Mouse (Mus musculus) embryonic facial prominence, embryonic 15.5 days (tissue): ENCODE results near the gene Mfsd14a. TPM values are rescaled to one million over a fixed set of nuclear protein-coding genes. Genes with fewer than 3 reads are reported as not detected.

ENCODE experiments used
- ATAC-seq: fragments of 200-750 bp; cut with Nextera tagmentation; 2 replicates; pipeline ENCODE4 v1.8.0; 2017; ENCODE audit warnings: low read depth, moderate TSS enrichment; ENCODE audit not compliant: insufficient number of reproducible peaks, low FRiP score, low TSS enrichment
- H3K27ac ChIP-seq: fragments of 300-500 bp; sonication (generic); replicated peaks from 2 replicates; pipeline ENCODE4 v1.5.1; 2015; ENCODE audit warnings: mild to moderate bottlenecking, inconsistent platforms
- H3K27me3 ChIP-seq: fragments of 300-500 bp; sonication (generic); 2 replicates; pipeline ENCODE4 v1.6.1; 2015; ENCODE audit warnings: inconsistent platforms
- H3K36me3 ChIP-seq: fragments of 300-500 bp; sonication (generic); 2 replicates; pipeline ENCODE4 v1.6.1; 2015; ENCODE audit warnings: mild to moderate bottlenecking, inconsistent platforms
- H3K4me1 ChIP-seq: fragments of 300-500 bp; sonication (generic); 2 replicates; pipeline ENCODE4 v1.6.1; 2015; ENCODE audit warnings: inconsistent platforms
- H3K4me2 ChIP-seq: fragments of 300-500 bp; sonication (generic); replicated peaks from 2 replicates; pipeline ENCODE4 v1.6.1; 2015; ENCODE audit warnings: mild to moderate bottlenecking, inconsistent platforms
- H3K4me3 ChIP-seq: fragments of 300-500 bp; sonication (generic); replicated peaks from 2 replicates; pipeline ENCODE4 v1.5.1; 2015; ENCODE audit warnings: mild to moderate bottlenecking, inconsistent platforms
- H3K9ac ChIP-seq: fragments of 300-500 bp; sonication (generic); 2 replicates; pipeline ENCODE4 v1.6.1; 2015; ENCODE audit warnings: inconsistent platforms
- H3K9me3 ChIP-seq: fragments of 300-500 bp; sonication (generic); replicated peaks from 2 replicates; pipeline ENCODE4 v1.6.1; 2016; ENCODE audit warnings: inconsistent platforms
- WGBS: fragments of 180-500 bp; shearing (Covaris S2); methylation state at CpG from one replicate; pipeline ENCODE4 v1.1.7; 2015; 5-methylcytosine and 5-hydroxymethylcytosine counted together
- polyA plus RNA-seq: library from polyadenylated mRNA; unstranded; fragments of >200 nt; fragmentation: Nextera tagmentation; extraction: Ambion mirVana; gene quantifications from 2 replicates; pipeline ENCODE4 v1.2.1, GENCODE M21; 2015

Gene Mfsd14a
- polyA plus RNA-seq, 1 experiment from 2014 or later: 78.3 TPM

DNA sequence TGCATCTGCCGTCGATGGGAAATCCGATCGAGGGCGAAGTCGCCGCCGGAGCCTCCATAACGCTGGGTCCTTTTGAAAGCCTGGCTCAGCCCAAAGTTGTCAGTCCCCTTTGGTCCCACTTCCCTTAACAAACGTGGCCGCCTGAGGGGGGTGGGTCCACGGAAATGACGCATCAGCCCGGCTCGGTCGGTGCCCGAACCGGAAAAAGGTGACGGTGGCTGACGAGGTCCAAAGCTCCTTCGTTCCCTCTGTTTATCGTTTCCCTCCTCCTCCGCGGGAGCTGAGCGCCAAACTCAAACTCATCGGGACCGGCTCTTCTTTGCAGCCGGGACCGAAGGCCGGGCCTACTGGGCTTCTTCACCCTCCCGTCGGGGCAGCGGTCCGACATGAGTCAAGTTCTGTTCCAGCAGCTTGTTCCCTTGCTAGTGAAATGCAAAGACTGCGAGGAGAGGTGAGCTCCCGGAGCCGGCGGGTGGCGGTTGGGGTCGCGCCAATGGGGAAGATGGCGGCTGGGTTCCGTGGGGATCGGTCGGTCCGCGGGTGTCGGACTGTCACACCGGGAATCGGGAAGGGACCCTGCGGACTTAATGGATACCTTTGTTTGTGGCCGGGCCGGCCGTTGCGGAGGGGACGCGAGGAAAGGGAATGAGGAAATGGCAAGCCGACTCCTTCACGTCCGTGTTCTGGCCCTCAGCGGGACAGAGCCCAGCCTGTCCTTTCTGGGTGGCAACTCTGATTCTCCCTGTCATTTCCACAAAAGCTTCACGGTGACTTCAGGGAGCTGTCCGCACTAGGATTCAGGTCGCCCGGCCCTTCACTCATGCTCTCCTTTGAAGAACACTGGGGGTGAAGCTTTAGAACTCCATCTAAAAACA, 67.5 kb downstream of the Mfsd14a start, which contains the start of gene Sass6:
Gene Sass6 (plus strand): TSS at position 255 of the 875 bp plus-strand sequence.
- Histone ChIP-seq H3K27me3 (no peaks in the 10 kb centered on the region), H3K9me3 (no peaks in the 10 kb centered on the region), H3K9ac (peak within 1 kb of the TSS; percentile 78), H3K4me1 (peaks cover 10% of the 10 kb centered on the region; the same call in 1 of the 2 replicates), H3K36me3 (peaks cover 17% of the 10 kb centered on the region), H3K27ac (peak within 1 kb of the TSS; percentile 92), H3K4me3 (peak within 1 kb of the TSS; percentile 91), H3K4me2 (peak within 1 kb of the TSS; percentile 71)
- WGBS: under 1% methylated on average over 63 of the region's 65 CpGs
- ATAC-seq: peak; percentile 96

DNA sequence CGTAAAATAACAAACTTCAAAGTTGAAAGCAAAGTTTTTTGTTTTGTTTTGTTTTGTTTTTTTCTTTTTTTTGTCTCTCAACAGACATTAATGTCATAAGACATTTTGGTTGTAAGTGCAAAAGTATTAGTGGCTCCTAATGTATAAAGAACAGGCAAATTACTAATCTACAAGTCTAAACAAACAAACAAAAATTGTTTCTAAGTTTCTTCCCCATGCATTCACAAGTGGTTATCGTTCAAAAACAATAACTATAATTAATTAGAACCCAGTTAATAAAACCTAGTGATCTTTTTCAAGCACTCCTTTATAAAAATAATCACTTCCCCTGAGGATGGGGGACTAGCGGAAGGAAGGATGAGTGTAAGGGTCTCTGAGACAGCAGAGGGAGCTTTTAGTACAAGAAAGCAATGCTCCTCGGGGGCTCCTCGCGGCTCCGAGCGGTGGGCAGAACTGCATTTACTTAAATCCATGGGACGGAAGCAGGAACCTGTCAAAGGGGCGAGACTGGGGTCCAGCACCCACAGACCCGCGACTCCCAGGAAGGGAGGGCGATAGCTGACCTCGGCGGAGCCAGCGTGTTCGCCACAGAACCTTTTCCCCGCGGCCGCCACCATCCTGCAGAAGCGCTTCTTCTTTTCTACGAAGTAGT, 68.3 kb downstream of the Mfsd14a start:
- H3K36me3 ChIP-seq: peaks cover 25% of the 10 kb centered on the region
- H3K27ac ChIP-seq: peak overlapping the region; percentile 92
- peak overlapping the region; percentile 91 for H3K4me3 ChIP-seq
- WGBS: 2% methylated on average over 22 of the region's 22 CpGs
- peaks cover 10% of the 10 kb centered on the region; the same call in 1 of the 2 replicates for H3K4me1 ChIP-seq
- H3K4me2 ChIP-seq: peak overlapping the region; percentile 71
- peak; percentile 75 for ATAC-seq
- H3K9ac ChIP-seq: peak overlapping the region; percentile 78
- no peaks in the 10 kb centered on the region for H3K9me3 ChIP-seq
- no peaks in the 10 kb centered on the region for H3K27me3 ChIP-seq

DNA sequence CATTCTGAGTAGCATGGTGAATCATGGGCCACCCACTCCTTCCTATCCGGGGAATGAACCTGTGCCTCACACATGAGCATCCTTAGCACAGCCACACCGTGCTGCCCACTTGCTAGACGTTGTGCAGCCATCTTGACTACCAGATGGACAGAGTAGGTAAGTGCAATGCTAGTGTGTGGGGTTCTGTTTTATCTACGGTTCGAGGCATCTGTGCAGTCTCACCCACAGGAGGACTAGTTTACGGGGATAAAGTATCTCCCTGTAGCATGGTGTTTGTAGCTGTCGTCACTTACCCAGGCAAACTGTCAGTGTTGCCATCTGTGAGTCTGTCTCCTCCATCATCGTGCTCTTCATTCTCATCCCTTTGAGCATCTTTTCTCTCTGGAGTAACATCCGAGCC, 80.3 kb downstream of the Mfsd14a start:
- Histone ChIP-seq H3K9me3 (no peaks in the 10 kb centered on the region), H3K4me3 (no peak overlapping the region), H3K4me1 (no peaks in the 10 kb centered on the region), H3K9ac (no peak overlapping the region), H3K27ac (no peak overlapping the region), H3K36me3 (peaks cover 61% of the 10 kb centered on the region), H3K27me3 (no peaks in the 10 kb centered on the region), H3K4me2 (no peak overlapping the region)
- 91% methylated on average over 9 of the region's 9 CpGs for WGBS
- no peak for ATAC-seq

Other genes with a start within 250 kb of the Mfsd14a start
- 7.6 and 8.8 TPM in 2 replicates for gene Cdc14a, start 238.6 kb downstream of the Mfsd14a start, polyA plus RNA-seq
- gene Rtca, start 154.5 kb downstream of the Mfsd14a start, polyA plus RNA-seq: 67.6 and 68.6 TPM in 2 replicates
- 15.1 and 15.9 TPM in 2 replicates for gene Dbt, start 149.6 kb downstream of the Mfsd14a start, polyA plus RNA-seq
- 1.3 and 1.6 TPM in 2 replicates for gene Lrrc39, start 99.7 kb downstream of the Mfsd14a start, polyA plus RNA-seq
- 15.4 and 20.1 TPM in 2 replicates for gene Sass6, start 67.7 kb downstream of the Mfsd14a start, polyA plus RNA-seq
- 29.5 and 31.1 TPM in 2 replicates for gene Trmt13, start 48.1 kb downstream of the Mfsd14a start, polyA plus RNA-seq
- not detected in 2 replicates for gene Gm43191, start 18.6 kb upstream of the Mfsd14a start, polyA plus RNA-seq
- gene Slc35a3, start 50.2 kb upstream of the Mfsd14a start, polyA plus RNA-seq: 11.0 and 12.1 TPM in 2 replicates
- gene Agl, start 145.5 kb upstream of the Mfsd14a start, polyA plus RNA-seq: 23.3 and 23.5 TPM in 2 replicates
- 16.9 and 18.9 TPM in 2 replicates for gene Frrs1, start 196.8 kb upstream of the Mfsd14a start, polyA plus RNA-seq